Mouse (Mus musculus): ENCODE data around the gene Frmd4b. TPM values are rescaled to one million over a fixed set of nuclear protein-coding genes. Genes with fewer than 3 reads are reported as not detected.

Frmd4b gene
- polyA plus RNA-seq, 1 experiment, result 0.59 TPM

- no peak for TF ChIP-seq TCF3 (IDR thresholded peaks at IDR 0.05; ENCODE audit: insufficient read length, low read depth)
- no peak for TF ChIP-seq MYOG (IDR thresholded peaks at IDR 0.05; ENCODE audit: control insufficient read depth in 1 of 3, insufficient read depth in 1 of 3, insufficient read length in 2 of 3, low read depth in 2 of 3)
- TF ChIP-seq MAX (IDR thresholded peaks at IDR 0.05; ENCODE audit: low read depth), result no peak
- no peak for TF ChIP-seq E2F4 (IDR thresholded peaks at IDR 0.05; ENCODE audit: insufficient read depth)
- no peak for TF ChIP-seq MYOD1 (IDR thresholded peaks at IDR 0.05; ENCODE audit: control insufficient read depth in 1 of 3, insufficient read length in 2 of 3, low read depth in 2 of 3)
- TF ChIP-seq TCF12 (IDR thresholded peaks at IDR 0.05; ENCODE audit: insufficient read depth, poor library complexity, severe bottlenecking), result no peak
- TF ChIP-seq SRF (IDR thresholded peaks at IDR 0.05; ENCODE audit: control insufficient read depth, insufficient read length, low read depth), result no peak
- TF ChIP-seq USF1 (IDR thresholded peaks at IDR 0.05; ENCODE audit: low read depth), result no peak
- TF ChIP-seq CEBPB (IDR thresholded peaks at IDR 0.05; ENCODE audit: insufficient read depth, poor library complexity, severe bottlenecking), result no peak
- no peak for TF ChIP-seq POLR2AphosphoS2 (IDR thresholded peaks at IDR 0.05; ENCODE audit: insufficient read length, low read depth)
- no peak for TF ChIP-seq POLR2A (IDR thresholded peaks at IDR 0.05; ENCODE audit: insufficient read length, low read depth)
- Histone ChIP-seq H3K79me2 (ENCODE audit: control insufficient read depth, insufficient read depth) (no peaks in the 10 kb centered on the region), H3ac (ENCODE audit: control insufficient read depth, insufficient read length) (no peak overlapping the region), H3K4me3 (no peak overlapping the region), H3K4me2 (ENCODE audit: low read depth) (no peak overlapping the region), H3K36me3 (ENCODE audit: control insufficient read depth, insufficient read depth) (no peaks in the 10 kb centered on the region), H3K27me3 (ENCODE audit: control insufficient read depth, insufficient read depth, insufficient read length) (no peaks in the 10 kb centered on the region)
Measured at GRCm38 (mm10) chr6:97316716-97317115, 300.6 kb downstream of the Frmd4b start.

GRCm38 (mm10) chr6:97315311-97315710 lies 302.0 kb downstream of the Frmd4b start:
- Histone ChIP-seq H3K4me2 (ENCODE audit: low read depth) (no peak overlapping the region), H3K27me3 (ENCODE audit: control insufficient read depth, insufficient read depth, insufficient read length) (no peaks in the 10 kb centered on the region), H3K4me3 (no peak overlapping the region), H3K79me2 (ENCODE audit: control insufficient read depth, insufficient read depth) (no peaks in the 10 kb centered on the region), H3K36me3 (ENCODE audit: control insufficient read depth, insufficient read depth) (no peaks in the 10 kb centered on the region), H3ac (ENCODE audit: control insufficient read depth, insufficient read length) (no peak overlapping the region)
- TF ChIP-seq MAX (IDR thresholded peaks at IDR 0.05; ENCODE audit: low read depth) (no peak), TCF12 (IDR thresholded peaks at IDR 0.05; ENCODE audit: insufficient read depth, poor library complexity, severe bottlenecking) (no peak), SRF (IDR thresholded peaks at IDR 0.05; ENCODE audit: control insufficient read depth, insufficient read length, low read depth) (no peak)

- TF ChIP-seq REST (IDR thresholded peaks at IDR 0.05; ENCODE audit: insufficient read depth, insufficient read length) (no peak), SRF (IDR thresholded peaks at IDR 0.05; ENCODE audit: control insufficient read depth, insufficient read length, low read depth) (no peak), MAX (IDR thresholded peaks at IDR 0.05; ENCODE audit: low read depth) (no peak), TCF12 (IDR thresholded peaks at IDR 0.05; ENCODE audit: insufficient read depth, poor library complexity, severe bottlenecking) (no peak), USF1 (IDR thresholded peaks at IDR 0.05; ENCODE audit: low read depth) (no peak)
- H3K27me3 ChIP-seq (ENCODE audit: control insufficient read depth, insufficient read depth, insufficient read length), result no peaks in the 10 kb centered on the region
- H3K4me2 ChIP-seq (ENCODE audit: low read depth), result peak overlapping the region; percentile 95
- no peaks in the 10 kb centered on the region for H3K79me2 ChIP-seq (ENCODE audit: control insufficient read depth, insufficient read depth)
- H3K4me3 ChIP-seq, result peak overlapping the region; percentile 11
- no peak overlapping the region for H3ac ChIP-seq (ENCODE audit: control insufficient read depth, insufficient read length)
- no peaks in the 10 kb centered on the region for H3K36me3 ChIP-seq (ENCODE audit: control insufficient read depth, insufficient read depth)
Measured at GRCm38 (mm10) chr6:97312545-97312939, 304.8 kb downstream of the Frmd4b start.

GRCm38 (mm10) chr6:97311599-97312544 lies 305.5 kb downstream of the Frmd4b start:
- Histone ChIP-seq H3K27me3 (ENCODE audit: control insufficient read depth, insufficient read depth, insufficient read length) (no peaks in the 10 kb centered on the region), H3ac (ENCODE audit: control insufficient read depth, insufficient read length) (no peak overlapping the region), H3K79me2 (ENCODE audit: control insufficient read depth, insufficient read depth) (no peaks in the 10 kb centered on the region), H3K36me3 (ENCODE audit: control insufficient read depth, insufficient read depth) (no peaks in the 10 kb centered on the region), H3K4me3 (peak overlapping the region; percentile 11), H3K4me2 (ENCODE audit: low read depth) (peak overlapping the region; percentile 95)
- TF ChIP-seq REST (IDR thresholded peaks at IDR 0.05; ENCODE audit: insufficient read depth, insufficient read length) (no peak), POLR2A (IDR thresholded peaks at IDR 0.05; ENCODE audit: insufficient read length, low read depth) (no peak), SRF (IDR thresholded peaks at IDR 0.05; ENCODE audit: control insufficient read depth, insufficient read length, low read depth) (no peak), E2F4 (IDR thresholded peaks at IDR 0.05; ENCODE audit: insufficient read depth) (no peak), CEBPB (IDR thresholded peaks at IDR 0.05; ENCODE audit: insufficient read depth, poor library complexity, severe bottlenecking) (no peak), MYOG (IDR thresholded peaks at IDR 0.05; ENCODE audit: control insufficient read depth in 1 of 3, insufficient read depth in 1 of 3, insufficient read length in 2 of 3, low read depth in 2 of 3) (no peak), POLR2AphosphoS2 (IDR thresholded peaks at IDR 0.05; ENCODE audit: insufficient read length, low read depth) (no peak), MAX (IDR thresholded peaks at IDR 0.05; ENCODE audit: low read depth) (no peak), TCF3 (IDR thresholded peaks at IDR 0.05; ENCODE audit: insufficient read length, low read depth) (no peak), USF1 (IDR thresholded peaks at IDR 0.05; ENCODE audit: low read depth) (no peak), MYOD1 (IDR thresholded peaks at IDR 0.05; ENCODE audit: control insufficient read depth in 1 of 3, insufficient read length in 2 of 3, low read depth in 2 of 3) (no peak), TCF12 (IDR thresholded peaks at IDR 0.05; ENCODE audit: insufficient read depth, poor library complexity, severe bottlenecking) (no peak)

GRCm38 (mm10) chr6:97310901-97311331 lies 306.4 kb downstream of the Frmd4b start:
- no peak overlapping the region for H3ac ChIP-seq (ENCODE audit: control insufficient read depth, insufficient read length)
- H3K36me3 ChIP-seq (ENCODE audit: control insufficient read depth, insufficient read depth), result no peaks in the 10 kb centered on the region
- H3K27me3 ChIP-seq (ENCODE audit: control insufficient read depth, insufficient read depth, insufficient read length), result no peaks in the 10 kb centered on the region
- H3K4me3 ChIP-seq, result no peak overlapping the region
- no peaks in the 10 kb centered on the region for H3K79me2 ChIP-seq (ENCODE audit: control insufficient read depth, insufficient read depth)
- TF ChIP-seq USF1 (IDR thresholded peaks at IDR 0.05; ENCODE audit: low read depth) (no peak), POLR2A (IDR thresholded peaks at IDR 0.05; ENCODE audit: insufficient read length, low read depth) (no peak), TCF3 (IDR thresholded peaks at IDR 0.05; ENCODE audit: insufficient read length, low read depth) (no peak), CEBPB (IDR thresholded peaks at IDR 0.05; ENCODE audit: insufficient read depth, poor library complexity, severe bottlenecking) (no peak)
- H3K4me2 ChIP-seq (ENCODE audit: low read depth), result peak overlapping the region; percentile 95
